Mouse (Mus musculus) thymus, adult 2 months (tissue): ENCODE results near the gene Tpk1. TPM values are rescaled to one million over a fixed set of nuclear protein-coding genes. Genes with fewer than 3 reads are reported as not detected.

Source experiments
- DNase-seq: peaks from one replicate; pipeline ENCODE4 v3.0.0; 2021
- H3K27ac ChIP-seq: fragments of 200-500 bp; 2 replicates; pipeline ENCODE4 v1.5.1; 2012; ENCODE audit warnings: low read length, control low read depth; ENCODE audit not compliant: control insufficient read depth, insufficient read depth
- H3K27me3 ChIP-seq: fragments of 200-500 bp; 2 replicates; pipeline ENCODE4 v1.6.1; 2012; ENCODE audit warnings: mild to moderate bottlenecking, low read length, moderate library complexity, mixed read lengths; ENCODE audit not compliant: control insufficient read depth, insufficient read depth
- H3K36me3 ChIP-seq: fragments of 200-500 bp; 2 replicates; pipeline ENCODE4 v1.6.1; 2012; ENCODE audit warnings: mild to moderate bottlenecking, low read length, moderate library complexity; ENCODE audit not compliant: control insufficient read depth, insufficient read depth
- H3K4me1 ChIP-seq: fragments of 200-500 bp; replicated peaks from 2 replicates; pipeline ENCODE4 v1.6.1; 2012; ENCODE audit warnings: low read length; ENCODE audit not compliant: control insufficient read depth, insufficient read depth
- H3K4me3 ChIP-seq: fragments of 200-500 bp; 2 replicates; pipeline ENCODE4 v1.5.1; 2012; ENCODE audit warnings: mild to moderate bottlenecking, low read length, control low read depth, moderate library complexity; ENCODE audit not compliant: control insufficient read depth, insufficient read depth
- CTCF ChIP-seq: fragments of 200-500 bp; IDR thresholded peaks from 2 replicates; pipeline ENCODE4 v1.5.1; 2012; ENCODE audit warnings: mild to moderate bottlenecking, control low read depth, low read length, moderate library complexity, borderline replicate concordance; ENCODE audit not compliant: control insufficient read depth, poor library complexity, insufficient read depth; ENCODE audit errors: extremely low read depth
- POLR2A ChIP-seq: fragments of 200-500 bp; IDR thresholded peaks from 2 replicates; pipeline ENCODE4 v1.6.1; 2012; ENCODE audit warnings: mild to moderate bottlenecking, low read length, control low read depth, moderate library complexity; ENCODE audit not compliant: control insufficient read depth, poor library complexity, insufficient read depth; ENCODE audit errors: extremely low read depth
- WGBS: fragments of 180-500 bp; shearing (Covaris S2); methylation state at CpG from one replicate; pipeline ENCODE4 v1.1.7; 2018; 5-methylcytosine and 5-hydroxymethylcytosine counted together
- polyA plus RNA-seq: library from polyadenylated mRNA; depleted of rRNA; stranded (reverse); fragments of >200 nt; gene quantifications from 2 replicates; pipeline ENCODE4 v1.2.3, GENCODE M21; 2012

The Tpk1 gene
- polyA plus RNA-seq, 1 experiment, result 3.2 TPM

DNA sequence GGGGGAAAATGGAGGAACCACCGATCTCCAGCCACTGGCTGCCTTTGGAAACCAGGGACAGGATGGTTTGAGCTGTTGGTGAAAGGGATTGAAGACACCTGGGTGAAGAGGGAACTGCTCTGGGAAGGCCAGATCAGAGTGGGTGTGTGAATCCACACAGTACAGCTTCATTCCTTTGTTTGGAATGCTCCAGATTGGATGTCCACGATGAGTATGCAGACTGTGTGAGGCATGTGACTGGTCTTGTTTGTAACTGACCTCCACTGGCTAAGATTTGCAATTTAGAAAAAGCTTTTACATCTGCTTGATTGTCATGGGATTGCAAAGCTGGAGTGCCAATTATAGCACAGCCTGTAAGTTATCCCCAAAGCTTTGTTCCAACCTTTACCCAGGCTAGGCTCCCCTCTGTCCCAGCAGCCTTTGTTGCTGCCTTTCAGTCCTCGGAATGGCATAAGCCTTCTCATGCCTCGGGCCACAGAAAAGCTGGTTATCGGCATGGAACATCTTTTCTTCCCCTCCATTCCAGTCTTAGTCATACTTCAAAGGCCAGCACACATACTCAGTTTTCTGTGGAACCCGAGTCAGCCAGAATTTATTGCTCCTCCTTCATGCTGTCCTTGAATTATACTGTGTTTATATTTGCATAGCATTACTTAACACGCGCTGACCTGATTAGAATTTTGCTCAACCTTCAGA is 353.0 kb downstream of the Tpk1 start:
- TF ChIP-seq CTCF (no peak), POLR2A (no peak)
- WGBS, result 89% methylated on average over 8 of the region's 8 CpGs
- Histone ChIP-seq H3K4me3 (no peak overlapping the region), H3K27ac (no peak overlapping the region), H3K4me1 (no peaks in the 10 kb centered on the region), H3K27me3 (no peaks in the 10 kb centered on the region), H3K36me3 (no peaks in the 10 kb centered on the region)
- no peak for DNase-seq

- no peaks in the 10 kb centered on the region for H3K36me3 ChIP-seq
- no peaks in the 10 kb centered on the region for H3K27me3 ChIP-seq
- H3K4me3 ChIP-seq, result no peak overlapping the region
- TF ChIP-seq POLR2A (no peak), CTCF (no peak)
- DNase-seq, result no peak
- no peak overlapping the region for H3K27ac ChIP-seq
- H3K4me1 ChIP-seq, result no peaks in the 10 kb centered on the region
These were observed 353.5 kb downstream of the Tpk1 start for GRCm38 (mm10) chr6:43312546-43312945.

- H3K4me3 ChIP-seq, result no peak overlapping the region
- 94% methylated on average over 6 of the region's 6 CpGs for WGBS
- DNase-seq, result no peak
- no peak overlapping the region for H3K27ac ChIP-seq
- H3K27me3 ChIP-seq, result no peaks in the 10 kb centered on the region
- TF ChIP-seq CTCF (no peak), POLR2A (no peak)
- no peaks in the 10 kb centered on the region for H3K4me1 ChIP-seq
- H3K36me3 ChIP-seq, result no peaks in the 10 kb centered on the region
These were observed 356.0 kb downstream of the Tpk1 start for GRCm38 (mm10) chr6:43310071-43310470.

- Histone ChIP-seq H3K27ac (no peak within 1 kb of the TSS), H3K36me3 (no peaks in the 10 kb centered on the region), H3K4me3 (no peak within 1 kb of the TSS), H3K27me3 (no peaks in the 10 kb centered on the region), H3K4me1 (no peaks in the 10 kb centered on the region)
- TF ChIP-seq POLR2A, result no peak
- TF ChIP-seq CTCF, result no peak
- 82% methylated on average over 16 of the region's 16 CpGs for WGBS
- DNase-seq, result no peak
These were observed 356.6 kb downstream of the Tpk1 start, which contains the start of gene Nobox for GRCm38 (mm10) chr6:43309454-43309853. Gene Nobox, minus strand, starts transcription at chr6:43309554.

- TF ChIP-seq CTCF, result no peak
- TF ChIP-seq POLR2A, result no peak
- 69% methylated on average over 2 of the region's 2 CpGs for WGBS
- Histone ChIP-seq H3K4me3 (no peak overlapping the region), H3K27ac (no peak overlapping the region), H3K4me1 (no peaks in the 10 kb centered on the region), H3K27me3 (no peaks in the 10 kb centered on the region), H3K36me3 (no peaks in the 10 kb centered on the region)
- no peak for DNase-seq
These were observed 368.6 kb downstream of the Tpk1 start for GRCm38 (mm10) chr6:43297508-43297850.

- DNase-seq, result no peak
- Histone ChIP-seq H3K27me3 (no peaks in the 10 kb centered on the region), H3K4me3 (no peak overlapping the region), H3K27ac (no peak overlapping the region), H3K36me3 (no peaks in the 10 kb centered on the region), H3K4me1 (no peaks in the 10 kb centered on the region)
- TF ChIP-seq POLR2A (no peak), CTCF (no peak)
- WGBS, result 52% methylated on average over 7 of the region's 7 CpGs
These were observed 369.1 kb downstream of the Tpk1 start for GRCm38 (mm10) chr6:43296798-43297507.
